Mouse (Mus musculus): ENCODE results near the gene Rpl23. TPM values are rescaled to one million over a fixed set of nuclear protein-coding genes. Genes with fewer than 3 reads are reported as not detected.

The Rpl23 gene
- total and polyA plus RNA-seq, 3 experiments: 921 to 2,072 TPM; not detected in 1

GRCm38 (mm10) chr11:97743423-97743822, 38.8 kb downstream of the Rpl23 start:
- Histone ChIP-seq H3K4me1 (ENCODE audit: control insufficient read depth in 1 of 2, insufficient read depth in 2 of 2, low read length in 2 of 2) (peaks cover 0 to 7% of the 10 kb centered on the region in 2 experiments; a peak in 1 of 4 replicates), H3K36me3 (ENCODE audit: control insufficient read depth in 1 of 2, insufficient read depth in 2 of 2, low read length in 2 of 2) (peaks cover 0 to 4% of the 10 kb centered on the region in 2 experiments; a peak in 1 of 4 replicates), H3K27ac (ENCODE audit: control insufficient read depth, low read depth, low read length) (peak overlapping the region; percentile 73), H3K79me2 (ENCODE audit: control insufficient read depth, insufficient read depth, low read length, poor library complexity) (peaks cover 39% of the 10 kb centered on the region), H3K4me3 (ENCODE audit: control insufficient read depth in 1 of 2, insufficient read depth in 1 of 2, low read depth in 2 of 2, low read length in 2 of 2) (peak overlapping the region; percentile 86 to 89), H3K27me3 (ENCODE audit: control insufficient read depth in 1 of 2, insufficient read depth in 2 of 2, low read length in 2 of 2) (no peaks in the 10 kb centered on the region), H3K9ac (ENCODE audit: control insufficient read depth, low read depth, low read length, poor library complexity, severe bottlenecking) (peak overlapping the region; percentile 97), H3K9me3 (replicated peaks; ENCODE audit: insufficient read depth, low read length) (no peaks in the 10 kb centered on the region)
- DNase-seq (ENCODE audit: low read depth, low spot score): peak; percentile 62
- TF ChIP-seq USF2 (IDR thresholded peaks at IDR 0.05; ENCODE audit: borderline replicate concordance in 1 of 2, insufficient read depth in 1 of 2, low read depth in 1 of 2, low read length in 2 of 2) (no peak), POLR2AphosphoS5 (IDR thresholded peaks at IDR 0.05; ENCODE audit: borderline replicate concordance, low read depth, low read length) (no peak), NELFE (IDR thresholded peaks at IDR 0.05; ENCODE audit: low read depth, low read length) (no peak), ZMIZ1 (IDR thresholded peaks at IDR 0.05; ENCODE audit: low read depth, low read length) (no peak), GABPA (IDR thresholded peaks at IDR 0.05; ENCODE audit: low read depth, low read length) (no peak), ELF1 (IDR thresholded peaks at IDR 0.05; ENCODE audit: low read depth, low read length) (no peak), POLR2AphosphoS2 (IDR thresholded peaks at IDR 0.05; ENCODE audit: low read length) (no peak), USF1 (IDR thresholded peaks at IDR 0.05; ENCODE audit: low read depth, low read length) (no peak), MYC (IDR thresholded peaks at IDR 0.05; ENCODE audit: low read depth, low read length) (no peak), ZC3H11A (IDR thresholded peaks at IDR 0.05; ENCODE audit: low read depth, low read length) (no peak), BHLHE40 (IDR thresholded peaks at IDR 0.05; ENCODE audit: borderline replicate concordance, low read depth, low read length) (no peak)

- H3K9me3 ChIP-seq (replicated peaks; ENCODE audit: insufficient read depth, low read length): no peaks in the 10 kb centered on the region
- H3K4me3 ChIP-seq (ENCODE audit: control insufficient read depth in 1 of 2, insufficient read depth in 1 of 2, low read depth in 2 of 2, low read length in 2 of 2): no peak overlapping the region
- no peaks in the 10 kb centered on the region for H3K27me3 ChIP-seq (ENCODE audit: control insufficient read depth in 1 of 2, insufficient read depth in 2 of 2, low read length in 2 of 2)
- H3K4me1 ChIP-seq (ENCODE audit: control insufficient read depth in 1 of 2, insufficient read depth in 2 of 2, low read length in 2 of 2): peaks cover 0 to 7% of the 10 kb centered on the region in 2 experiments; a peak in 1 of 4 replicates
- H3K36me3 ChIP-seq (ENCODE audit: control insufficient read depth in 1 of 2, insufficient read depth in 2 of 2, low read length in 2 of 2): peaks cover 0 to 4% of the 10 kb centered on the region in 2 experiments; a peak in 1 of 4 replicates
- H3K27ac ChIP-seq (ENCODE audit: control insufficient read depth, low read depth, low read length): no peak overlapping the region
- H3K79me2 ChIP-seq (ENCODE audit: control insufficient read depth, insufficient read depth, low read length, poor library complexity): peaks cover 43% of the 10 kb centered on the region
- no peak for TF ChIP-seq POLR2AphosphoS2 (IDR thresholded peaks at IDR 0.05; ENCODE audit: low read length)
- TF ChIP-seq NRF1 (IDR thresholded peaks at IDR 0.05; ENCODE audit: insufficient read depth, low read depth, low read length, poor library complexity, severe bottlenecking): no peak
- no peak for TF ChIP-seq POLR2AphosphoS5 (IDR thresholded peaks at IDR 0.05; ENCODE audit: borderline replicate concordance, low read depth, low read length)
- no peak for TF ChIP-seq HCFC1 (IDR thresholded peaks at IDR 0.05; ENCODE audit: low read depth, low read length)
- TF ChIP-seq MXI1 (IDR thresholded peaks at IDR 0.05; ENCODE audit: low read depth, low read length): no peak
- TF ChIP-seq USF1 (IDR thresholded peaks at IDR 0.05; ENCODE audit: low read depth, low read length): no peak
- DNase-seq (ENCODE audit: low read depth, low spot score): no peak
- H3K9ac ChIP-seq (ENCODE audit: control insufficient read depth, low read depth, low read length, poor library complexity, severe bottlenecking): no peak overlapping the region
Measured at GRCm38 (mm10) chr11:97742591-97742990, 39.6 kb downstream of the Rpl23 start.

Measured in MEL (cell line).